Mouse (Mus musculus) heart, adult 8-10 months (tissue): ENCODE results near the gene Ndufb6. TPM values are rescaled to one million over a fixed set of nuclear protein-coding genes. Genes with fewer than 3 reads are reported as not detected.

Experiments
- total RNA-seq, 4 experiments: library from RNA; stranded (reverse); gene quantifications; 2 replicates each; pipeline ENCODE4 v1.2.4; 2022

Ndufb6 gene
- total RNA-seq, 4 experiments from 2014 or later: 477 to 496 (median 482) TPM

Other genes starting within 250 kb of the Ndufb6 start
- 10 to 100 TPM; 24.3 to 30.2 (median 26.3) TPM for gene Aco1, start 136.3 kb downstream of the Ndufb6 start, total RNA-seq
- 1 to 10 TPM; 6.3 to 9.0 (median 7.0) TPM for gene Ddx58, start 39.6 kb downstream of the Ndufb6 start, total RNA-seq
- gene Smim27, start 9.8 kb downstream of the Ndufb6 start, total RNA-seq: 10 to 100 TPM; 38.6 to 57.0 (median 48.2) TPM
- gene Topors, start 9.6 kb downstream of the Ndufb6 start, total RNA-seq: 10 to 100 TPM in 3 of 4 experiments, 1 to 10 TPM in 1; 9.4 to 11.5 (median 10.1) TPM
- gene Tmem215, start 192.8 kb upstream of the Ndufb6 start, total RNA-seq: under 1 TPM in 1 of 4 experiments, not detected in 3; 0.12 TPM